Mouse (Mus musculus): ENCODE measurements at regions not wholly inside any gene's neighbourhood (a gene's known extent, or its start where the extent isn't known, plus 50 kb on each side); places are given as distances from the start of the nearest gene placed in this dataset.

DNA sequence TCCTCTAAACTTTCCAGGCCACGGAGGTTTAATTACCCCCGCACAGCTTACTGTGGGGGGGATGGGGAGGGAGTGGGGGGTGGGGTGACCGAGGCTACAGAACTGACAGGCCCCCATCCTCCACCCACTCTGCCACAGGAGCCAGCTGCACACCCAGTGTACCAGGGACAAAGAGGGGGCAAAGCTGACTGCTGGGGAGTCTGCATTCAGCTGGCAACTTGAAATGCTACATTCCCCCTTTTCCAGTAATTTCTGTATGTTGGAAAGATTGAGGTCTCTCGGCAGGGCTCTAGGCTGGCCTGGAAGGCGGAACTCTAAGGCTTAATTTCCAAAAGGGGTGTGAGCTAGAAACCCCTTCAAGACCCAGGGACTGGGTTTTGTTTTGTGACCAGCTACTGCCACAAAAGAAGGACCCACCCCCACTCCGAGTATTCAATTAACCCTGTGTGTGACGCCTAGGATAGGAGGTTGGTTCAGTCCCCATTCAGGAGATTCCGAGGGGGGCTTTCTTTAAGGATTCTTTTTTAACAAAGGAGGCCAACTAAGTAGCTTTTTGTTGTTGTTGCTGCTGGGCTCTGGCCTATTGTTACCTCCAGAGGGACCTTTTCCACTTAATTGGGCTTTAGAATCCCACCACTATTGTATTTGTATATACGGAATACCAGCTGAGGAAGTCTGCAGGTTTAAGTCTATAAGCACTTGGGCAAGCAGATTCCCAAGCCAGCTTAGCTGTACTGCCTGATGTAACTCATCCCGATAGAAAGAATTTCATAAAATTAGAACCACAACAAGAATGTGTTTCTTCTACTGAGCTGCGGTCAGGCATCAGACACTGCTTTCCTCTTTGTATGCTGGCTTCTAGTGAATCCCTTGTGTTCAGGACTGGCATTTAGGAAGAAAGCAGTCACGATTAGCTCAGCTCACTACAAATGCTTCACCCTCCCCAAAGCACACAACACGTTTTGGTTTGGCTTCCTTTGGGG is 191.2 kb downstream of the Sox11 start:
- Histone ChIP-seq H3K4me1 (replicated peaks; ENCODE audit: control insufficient read depth in 2 of 2, insufficient read depth in 2 of 2, low read length in 1 of 2) (no peaks in the 10 kb centered on the region), H3K9ac (replicated peaks) (no peak overlapping the region), H3K4me3 (ENCODE audit: insufficient read depth in 1 of 2, low read depth in 2 of 2, low read length in 2 of 2) (no peak overlapping the region), H3K27me3 (ENCODE audit: control insufficient read depth, insufficient read depth, low read length) (no peaks in the 10 kb centered on the region), H3K36me3 (replicated peaks; ENCODE audit: control insufficient read depth, insufficient read depth, low read depth) (no peaks in the 10 kb centered on the region), H3K27ac (no peak overlapping the region), H3K9me3 (ENCODE audit: control insufficient read depth, low read length) (no peaks in the 10 kb centered on the region), H3K4me2 (ENCODE audit: low read depth) (no peak overlapping the region)
- no peak for DNase-seq (ENCODE audit: low read depth in 3 of 3, low spot score in 3 of 3)
- no peak for TF ChIP-seq CTCF (IDR thresholded peaks at IDR 0.05; ENCODE audit: low read depth)
- TF ChIP-seq EP300 (IDR thresholded peaks at IDR 0.05; ENCODE audit: low read depth), result no peak
- ATAC-seq (ENCODE audit: insufficient read depth), result no peak
- WGBS (ENCODE audit: insufficient replicate concordance), result 36% methylated on average over 13 of the region's 13 CpGs

GRCm38 (mm10) chr12:27143310-27143709 is 199.1 kb downstream of the Sox11 start:
- Histone ChIP-seq H3K4me1 (replicated peaks; ENCODE audit: control insufficient read depth in 2 of 2, insufficient read depth in 2 of 2, low read length in 1 of 2) (no peaks in the 10 kb centered on the region), H3K9ac (replicated peaks) (no peak overlapping the region), H3K27me3 (ENCODE audit: control insufficient read depth, insufficient read depth, low read length) (no peaks in the 10 kb centered on the region), H3K9me3 (ENCODE audit: control insufficient read depth, low read length) (no peaks in the 10 kb centered on the region), H3K27ac (no peak overlapping the region), H3K4me3 (ENCODE audit: insufficient read depth in 1 of 2, low read depth in 2 of 2, low read length in 2 of 2) (no peak overlapping the region), H3K4me2 (ENCODE audit: low read depth) (no peak overlapping the region), H3K36me3 (replicated peaks; ENCODE audit: control insufficient read depth, insufficient read depth, low read depth) (no peaks in the 10 kb centered on the region)
- ATAC-seq (ENCODE audit: insufficient read depth) (no peak), DNase-seq (ENCODE audit: low read depth in 3 of 3, low spot score in 3 of 3) (no peak)
- 66% methylated on average over 8 of the region's 8 CpGs for WGBS (ENCODE audit: insufficient replicate concordance)
- no peak for TF ChIP-seq EP300 (IDR thresholded peaks at IDR 0.05; ENCODE audit: low read depth)
- no peak for TF ChIP-seq CTCF (IDR thresholded peaks at IDR 0.05; ENCODE audit: low read depth)

DNA sequence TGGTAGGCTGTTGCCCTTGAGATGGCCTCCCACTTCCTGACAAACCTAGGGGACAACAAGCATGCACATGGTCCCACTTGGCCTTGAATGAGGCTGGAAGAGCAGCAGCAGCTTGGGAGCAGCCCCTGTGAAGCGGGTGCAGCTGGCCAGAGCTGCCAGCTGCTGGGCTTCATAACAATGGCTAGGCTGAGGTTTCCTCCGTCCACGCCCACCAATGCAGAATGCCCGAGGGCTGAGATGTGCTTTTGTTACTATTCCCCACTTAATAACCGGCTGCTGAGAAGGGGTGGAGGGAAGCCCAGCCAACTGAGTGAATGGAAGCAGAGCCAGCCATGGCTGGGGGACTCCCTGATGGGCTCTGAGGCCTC is 202.1 kb downstream of the Sox11 start:
- 21% methylated on average over 5 of the region's 5 CpGs for WGBS (ENCODE audit: insufficient replicate concordance)
- no peak overlapping the region for H3K4me2 ChIP-seq (ENCODE audit: low read depth)
- no peaks in the 10 kb centered on the region for H3K36me3 ChIP-seq (replicated peaks; ENCODE audit: control insufficient read depth, insufficient read depth, low read depth)
- ATAC-seq (ENCODE audit: insufficient read depth) (no peak), DNase-seq (ENCODE audit: low read depth in 3 of 3, low spot score in 3 of 3) (no peak)
- no peak overlapping the region for H3K4me3 ChIP-seq (ENCODE audit: insufficient read depth in 1 of 2, low read depth in 2 of 2, low read length in 2 of 2)
- TF ChIP-seq CTCF (IDR thresholded peaks at IDR 0.05; ENCODE audit: low read depth) (no peak), EP300 (IDR thresholded peaks at IDR 0.05; ENCODE audit: low read depth) (no peak)
- H3K9ac ChIP-seq (replicated peaks), result no peak overlapping the region
- no peaks in the 10 kb centered on the region for H3K4me1 ChIP-seq (replicated peaks; ENCODE audit: control insufficient read depth in 2 of 2, insufficient read depth in 2 of 2, low read length in 1 of 2)
- H3K27ac ChIP-seq, result no peak overlapping the region
- no peaks in the 10 kb centered on the region for H3K27me3 ChIP-seq (ENCODE audit: control insufficient read depth, insufficient read depth, low read length)
- no peaks in the 10 kb centered on the region for H3K9me3 ChIP-seq (ENCODE audit: control insufficient read depth, low read length)

DNA sequence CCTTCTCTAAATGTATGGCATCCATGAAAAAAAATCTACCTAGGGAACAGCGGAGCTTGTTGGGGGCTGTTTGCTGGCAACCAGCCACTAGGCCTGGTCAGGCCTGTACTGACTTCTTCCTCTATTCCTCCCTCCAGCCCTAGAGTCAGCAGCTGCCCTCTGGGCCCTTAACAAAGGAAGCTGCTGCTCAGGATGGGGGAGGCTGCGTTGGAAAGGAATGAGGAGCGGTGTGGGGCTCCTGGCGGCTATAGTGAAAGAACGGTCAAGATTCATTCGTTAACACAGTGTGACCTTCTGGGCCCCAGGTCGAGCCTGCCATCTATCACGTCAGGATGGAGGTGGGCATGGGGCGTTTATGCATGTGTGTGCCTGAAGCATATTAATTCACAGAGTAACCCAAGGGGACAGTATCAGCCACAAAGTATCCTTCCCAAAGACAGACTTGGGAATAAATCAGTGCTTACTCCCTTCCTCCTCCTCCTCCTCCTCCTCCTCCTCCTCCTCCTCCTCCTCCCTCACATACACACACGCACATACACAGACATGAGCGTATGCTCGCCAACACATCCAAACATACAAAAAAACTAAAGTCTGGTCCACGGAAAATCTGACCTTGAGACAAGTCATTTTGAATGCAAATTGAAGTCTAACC is 202.6 kb downstream of the Sox11 start:
- H3K27me3 ChIP-seq (ENCODE audit: control insufficient read depth, insufficient read depth, low read length), result no peaks in the 10 kb centered on the region
- no peak overlapping the region for H3K27ac ChIP-seq
- TF ChIP-seq CTCF (IDR thresholded peaks at IDR 0.05; ENCODE audit: low read depth) (no peak), EP300 (IDR thresholded peaks at IDR 0.05; ENCODE audit: low read depth) (no peak)
- no peaks in the 10 kb centered on the region for H3K36me3 ChIP-seq (replicated peaks; ENCODE audit: control insufficient read depth, insufficient read depth, low read depth)
- no peak for ATAC-seq (ENCODE audit: insufficient read depth)
- H3K4me3 ChIP-seq (ENCODE audit: insufficient read depth in 1 of 2, low read depth in 2 of 2, low read length in 2 of 2), result no peak overlapping the region
- no peak for DNase-seq (ENCODE audit: low read depth in 3 of 3, low spot score in 3 of 3)
- no peaks in the 10 kb centered on the region for H3K9me3 ChIP-seq (ENCODE audit: control insufficient read depth, low read length)
- H3K4me1 ChIP-seq (replicated peaks; ENCODE audit: control insufficient read depth in 2 of 2, insufficient read depth in 2 of 2, low read length in 1 of 2), result no peaks in the 10 kb centered on the region
- no peak overlapping the region for H3K4me2 ChIP-seq (ENCODE audit: low read depth)
- 59% methylated on average over 12 of the region's 13 CpGs for WGBS (ENCODE audit: insufficient replicate concordance)
- no peak overlapping the region for H3K9ac ChIP-seq (replicated peaks)
